Mouse (Mus musculus) G1E-ER4 (cell line): ENCODE results near the gene Nkd1. TPM values are rescaled to one million over a fixed set of nuclear protein-coding genes. Genes with fewer than 3 reads are reported as not detected.

ENCODE experiments used
- GATA1 ChIP-seq: IDR thresholded peaks from one replicate; pipeline ENCODE4 v1.8.0; 2012; ENCODE audit warnings: low read length, inconsistent platforms
- polyA plus RNA-seq: library from polyadenylated mRNA; stranded (reverse); fragments of >175 nt; gene quantifications from 2 replicates; pipeline ENCODE4 v1.2.3, GENCODE M21; 2012

Nkd1 gene
- not detected in 2 replicates for polyA plus RNA-seq

- no peak for TF ChIP-seq GATA1
Observed at GRCm38 (mm10) chr8:88520985-88521527, at the start of gene Nkd1. Gene Nkd1 (plus strand): TSS chr8:88521354.

- no peak for TF ChIP-seq GATA1
Observed at GRCm38 (mm10) chr8:88481290-88481689, 39.9 kb upstream of the Nkd1 start.

GRCm38 (mm10) chr8:88488391-88488829 is 32.7 kb upstream of the Nkd1 start:
- TF ChIP-seq GATA1, result no peak

GRCm38 (mm10) chr8:88494076-88494475 is 27.1 kb upstream of the Nkd1 start:
- TF ChIP-seq GATA1, result no peak

- no peak for TF ChIP-seq GATA1
Observed at GRCm38 (mm10) chr8:88495071-88495805, 25.9 kb upstream of the Nkd1 start.

- TF ChIP-seq GATA1, result no peak
Observed at GRCm38 (mm10) chr8:88502143-88502542, 19.0 kb upstream of the Nkd1 start.

GRCm38 (mm10) chr8:88506981-88507380 is 14.2 kb upstream of the Nkd1 start:
- TF ChIP-seq GATA1, result no peak

- no peak for TF ChIP-seq GATA1
Observed at GRCm38 (mm10) chr8:88511061-88511460, 10.1 kb upstream of the Nkd1 start.

- no peak for TF ChIP-seq GATA1
Observed at GRCm38 (mm10) chr8:88512094-88512794, 8.9 kb upstream of the Nkd1 start.

- TF ChIP-seq GATA1, result no peak
Observed at GRCm38 (mm10) chr8:88518047-88518446, 3.1 kb upstream of the Nkd1 start.

GRCm38 (mm10) chr8:88520381-88520780 is 773 bp upstream of the Nkd1 start:
- no peak for TF ChIP-seq GATA1

- no peak for TF ChIP-seq GATA1
Observed at GRCm38 (mm10) chr8:88521541-88522414, 624 bp downstream of the Nkd1 start.

GRCm38 (mm10) chr8:88522433-88523030 is 1.4 kb downstream of the Nkd1 start:
- TF ChIP-seq GATA1, result no peak

GRCm38 (mm10) chr8:88523621-88524020 is 2.5 kb downstream of the Nkd1 start:
- TF ChIP-seq GATA1, result no peak

- TF ChIP-seq GATA1, result no peak
Observed at GRCm38 (mm10) chr8:88524132-88524531, 3.0 kb downstream of the Nkd1 start.
